Mouse (Mus musculus) thymus, adult 2 months (tissue): ENCODE data around the gene Rbm43.

Source experiments
- CTCF ChIP-seq: fragments of 200-500 bp; IDR thresholded peaks from 2 replicates; pipeline ENCODE4 v1.5.1; 2012; ENCODE audit warnings: mild to moderate bottlenecking, control low read depth, low read length, moderate library complexity, borderline replicate concordance; ENCODE audit not compliant: control insufficient read depth, poor library complexity, insufficient read depth; ENCODE audit errors: extremely low read depth
- POLR2A ChIP-seq: fragments of 200-500 bp; IDR thresholded peaks from 2 replicates; pipeline ENCODE4 v1.6.1; 2012; ENCODE audit warnings: mild to moderate bottlenecking, low read length, control low read depth, moderate library complexity; ENCODE audit not compliant: control insufficient read depth, poor library complexity, insufficient read depth; ENCODE audit errors: extremely low read depth

DNA sequence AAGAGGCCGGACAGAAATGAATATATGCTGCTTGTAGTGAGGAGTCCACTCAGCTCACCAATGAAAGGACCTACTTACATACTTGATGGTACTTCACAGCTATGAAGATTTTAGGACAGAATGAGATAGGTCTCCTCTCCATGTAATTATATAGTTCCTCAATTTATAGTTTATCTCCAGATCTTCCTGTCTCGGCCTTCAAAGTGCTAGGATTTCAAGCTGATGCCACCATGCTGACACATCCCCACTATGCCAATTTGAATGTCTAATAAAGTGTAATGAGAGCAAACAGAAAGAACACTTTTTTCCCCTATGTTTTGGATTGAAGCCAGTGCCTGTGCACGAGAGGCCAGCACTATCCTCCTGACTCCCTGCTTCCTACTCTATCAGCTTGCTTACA lies 1.6 kb upstream of the Rbm43 start:
- no peak for TF ChIP-seq CTCF
- TF ChIP-seq POLR2A: no peak
